Mouse (Mus musculus) lung, adult 2 months (tissue): ENCODE data around the gene Mrc2.

ENCODE experiments used
- CTCF ChIP-seq: fragments of 200-500 bp; IDR thresholded peaks from 2 replicates; pipeline ENCODE4 v1.5.1; 2011; ENCODE audit warnings: mild to moderate bottlenecking, low read length, control low read depth; ENCODE audit not compliant: insufficient read depth
- POLR2A ChIP-seq: fragments of 200-500 bp; IDR thresholded peaks from 2 replicates; pipeline ENCODE4 v1.6.1; 2011; ENCODE audit warnings: low read depth, mild to moderate bottlenecking, control low read depth, low read length, borderline replicate concordance; ENCODE audit errors: extremely low read depth

- no peak for TF ChIP-seq CTCF
- TF ChIP-seq POLR2A = no peak
Observed at GRCm38 (mm10) chr11:105362041-105362765, 69.8 kb downstream of the Mrc2 start.
